Mouse (Mus musculus): ENCODE measurements at regions not wholly inside any gene's neighbourhood (a gene's known extent, or its start where the extent isn't known, plus 50 kb on each side); places are given as distances from the start of the nearest gene placed in this dataset.
A peak's percentile ranks its signal among the peaks of the same experiment; 100 is the strongest.

DNA sequence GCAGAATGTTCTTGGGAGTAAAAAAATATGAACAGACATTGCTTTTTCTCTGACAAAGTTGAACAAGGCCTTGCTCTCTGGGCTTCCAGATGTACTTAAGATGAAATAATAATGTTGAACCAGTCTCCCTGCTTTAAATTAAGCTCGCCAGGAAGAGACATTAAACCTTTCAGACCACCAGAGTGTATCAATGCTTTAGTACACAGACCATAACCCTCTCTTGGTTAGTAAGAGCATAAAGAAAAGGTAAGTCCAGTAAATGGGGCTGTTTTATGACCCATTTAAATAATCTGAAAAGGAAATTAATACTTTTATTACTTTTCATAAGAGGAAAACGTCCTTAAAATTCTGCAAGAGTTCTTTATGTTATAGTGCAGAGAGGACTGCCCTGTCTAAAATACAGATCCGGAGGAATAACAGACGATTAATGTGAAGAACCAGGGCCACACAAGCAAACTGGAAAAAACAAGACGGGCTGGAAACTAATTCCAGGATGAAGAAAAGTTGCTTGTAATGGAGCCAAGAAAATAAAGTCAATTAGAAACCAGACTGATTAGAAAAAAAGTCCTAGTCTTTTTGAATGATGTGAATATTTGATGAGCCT is 74.4 kb downstream of the Mettl11b start:
- no peak for DNase-seq

DNA sequence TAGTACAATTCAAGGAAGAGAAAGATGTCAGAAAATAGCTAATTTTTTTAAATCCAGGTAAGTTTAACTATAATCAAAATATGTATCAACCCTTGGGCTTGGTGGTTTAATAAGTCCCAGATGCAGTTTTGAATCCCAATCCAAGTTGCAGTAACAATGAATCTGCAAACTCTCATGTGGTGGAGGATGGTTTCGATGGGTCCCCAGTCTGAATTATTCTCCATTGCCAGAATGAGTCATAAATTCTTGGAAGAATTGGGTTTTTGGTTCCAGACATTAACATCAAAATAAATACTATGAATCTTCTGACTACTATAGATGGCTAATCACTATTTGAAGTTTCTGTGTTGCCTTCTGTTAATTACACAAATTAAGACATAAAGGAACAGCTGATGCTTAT is 82.9 kb downstream of the Mettl11b start:
- DNase-seq = no peak

DNA sequence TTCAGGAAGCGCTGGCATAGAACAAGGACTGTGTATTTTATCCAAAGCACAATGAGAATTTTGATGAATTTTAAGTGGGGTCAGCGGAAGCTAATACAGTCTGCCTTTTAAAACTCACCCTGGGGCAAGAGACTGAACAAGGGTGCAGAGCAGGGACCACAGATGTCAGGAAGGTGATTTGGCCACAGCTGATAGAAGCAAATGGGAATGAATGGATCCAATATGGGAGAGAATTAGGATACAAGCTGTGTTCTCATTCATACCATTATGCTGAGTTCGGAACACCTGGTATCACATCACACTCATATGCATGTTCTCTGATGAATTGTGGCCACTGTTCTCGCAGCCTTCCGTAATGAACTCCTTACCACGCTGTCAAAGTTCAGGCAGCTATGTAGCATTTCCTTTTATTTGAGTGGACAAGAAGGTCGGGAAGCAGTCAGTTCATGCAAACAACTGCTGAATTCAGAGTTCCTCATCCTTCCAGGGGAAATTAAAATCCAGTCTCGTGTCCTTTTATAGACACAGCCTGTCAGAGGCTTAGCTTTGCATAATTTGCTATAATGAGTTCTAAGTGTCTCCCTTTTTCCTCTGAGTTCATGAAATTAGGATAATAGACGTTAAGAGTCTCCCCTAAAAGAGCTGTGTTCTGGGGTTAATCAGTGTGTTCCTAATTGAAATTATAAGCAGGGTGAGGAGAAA is 84.4 kb downstream of the Mettl11b start:
- no peak for DNase-seq

DNA sequence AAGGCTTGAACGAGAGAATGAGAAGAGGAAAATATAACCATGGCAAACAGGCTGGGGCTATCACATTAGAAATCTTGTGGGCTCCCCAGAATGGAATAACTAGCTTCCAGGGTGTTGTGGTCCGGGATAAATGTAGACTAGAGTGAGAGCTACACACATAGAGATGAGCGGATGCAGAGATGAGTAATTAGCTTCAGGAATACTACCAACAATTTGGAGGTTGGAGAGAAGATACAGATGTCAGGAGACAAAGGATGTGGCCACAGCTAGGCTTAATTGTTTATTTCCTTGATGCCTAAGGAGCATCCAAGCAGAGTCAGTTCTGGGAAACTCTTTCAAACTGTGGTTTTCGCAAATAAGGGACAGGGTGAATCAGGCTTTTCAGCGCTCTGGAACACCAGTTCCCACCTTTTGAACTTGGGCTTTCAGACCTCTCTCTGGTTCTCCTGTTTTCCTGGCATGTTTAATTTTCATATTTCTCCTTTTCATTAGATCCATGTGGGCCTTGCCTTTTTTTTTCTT is 94.7 kb downstream of the Mettl11b start:
- DNase-seq = no peak

DNA sequence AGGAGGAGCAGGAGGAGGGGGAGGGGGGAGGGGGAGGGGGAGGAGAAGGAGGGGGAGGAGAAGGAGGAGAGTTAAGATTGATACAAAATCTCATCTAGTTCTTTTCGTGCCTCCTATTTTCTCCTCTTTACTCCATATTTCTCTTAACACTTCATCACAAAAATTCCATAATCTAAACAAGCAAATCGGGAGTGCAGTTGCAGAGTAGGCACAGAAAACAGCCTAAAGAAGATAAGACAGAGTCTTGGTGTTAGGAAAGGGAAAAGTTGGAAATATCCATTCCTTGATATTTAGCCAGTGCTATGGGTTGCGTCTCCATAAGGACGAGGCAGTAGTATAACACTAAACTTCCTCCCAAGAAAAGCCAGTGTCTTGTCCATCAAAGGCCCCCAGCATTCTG is 100.1 kb downstream of the Mettl11b start:
- DNase-seq = no peak

DNA sequence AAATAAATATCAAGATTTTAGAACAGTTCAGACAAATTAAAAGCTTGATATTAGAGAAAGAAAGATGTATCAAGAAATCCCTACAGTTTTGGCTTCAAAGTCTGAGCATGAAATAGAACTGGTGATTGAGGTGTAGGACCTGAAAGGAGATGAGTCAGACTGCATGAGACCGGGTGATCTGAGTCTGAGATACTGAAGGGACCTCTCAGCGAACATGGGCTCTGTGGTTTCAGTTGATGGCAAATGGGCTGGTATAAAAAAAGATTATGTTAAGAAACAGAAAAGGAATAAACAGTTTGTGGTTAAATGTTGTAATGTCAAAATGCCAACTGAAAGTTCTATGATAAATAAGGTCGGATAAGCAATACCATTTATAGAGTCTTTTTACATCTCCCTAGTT is 103.7 kb downstream of the Mettl11b start:
- no peak for DNase-seq

DNA sequence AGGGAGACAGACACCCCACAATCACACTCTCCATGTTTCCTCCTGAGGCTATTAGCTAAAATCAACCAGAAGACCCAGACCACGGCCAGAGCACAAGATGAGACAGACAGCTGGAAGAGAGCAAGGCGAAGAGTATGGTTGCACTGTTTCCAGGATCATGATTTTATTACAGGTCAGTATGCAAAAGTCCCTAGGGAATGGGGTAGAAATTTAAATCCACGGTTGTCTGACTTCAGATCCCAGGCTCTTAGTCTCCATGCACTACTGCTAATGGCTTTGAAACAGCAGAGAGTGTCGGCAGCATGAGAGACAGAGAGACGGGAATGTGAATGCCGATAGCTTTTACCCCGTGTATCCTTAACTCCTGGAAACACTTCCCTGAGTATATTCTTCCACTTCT is 105.2 kb downstream of the Mettl11b start:
- no peak for DNase-seq

DNA sequence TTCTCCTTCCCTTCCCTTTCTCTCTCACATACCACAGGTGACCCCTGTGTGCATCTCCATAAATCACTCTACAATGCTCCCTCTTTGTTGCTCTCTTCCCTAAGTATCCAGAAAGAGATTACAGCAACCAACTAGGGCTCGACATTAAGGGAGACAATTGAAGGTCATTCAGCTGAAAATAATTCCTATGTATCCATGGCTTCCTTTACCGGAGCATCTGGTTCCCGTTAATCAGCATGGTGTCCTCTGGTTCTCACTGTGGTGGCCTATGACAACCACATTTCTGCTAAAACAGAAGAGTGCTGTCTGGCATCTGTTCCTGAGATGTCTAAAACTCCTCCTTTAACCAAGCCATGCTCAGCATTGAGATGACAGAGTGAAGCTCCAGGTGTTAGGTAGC is 106.9 kb downstream of the Mettl11b start:
- no peak for DNase-seq

DNA sequence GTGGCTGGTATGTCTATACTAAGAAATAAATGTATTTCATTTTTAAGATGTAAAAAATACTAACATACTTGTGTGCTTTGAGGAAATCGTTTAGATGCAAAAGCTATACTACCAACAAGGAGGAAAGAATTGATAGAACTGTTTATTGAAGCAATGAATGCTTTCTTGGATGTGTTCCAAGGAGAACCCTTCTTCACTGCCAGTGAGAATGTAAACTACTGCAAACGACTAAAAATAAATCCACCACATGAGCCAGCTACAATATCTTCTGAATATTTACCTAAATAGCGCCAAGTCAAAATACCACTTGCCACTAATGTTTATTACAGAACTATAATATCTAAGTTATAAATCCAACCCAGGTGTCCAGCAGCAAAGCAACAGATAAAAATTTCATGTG is 108.4 kb downstream of the Mettl11b start:
- DNase-seq = no peak

DNA sequence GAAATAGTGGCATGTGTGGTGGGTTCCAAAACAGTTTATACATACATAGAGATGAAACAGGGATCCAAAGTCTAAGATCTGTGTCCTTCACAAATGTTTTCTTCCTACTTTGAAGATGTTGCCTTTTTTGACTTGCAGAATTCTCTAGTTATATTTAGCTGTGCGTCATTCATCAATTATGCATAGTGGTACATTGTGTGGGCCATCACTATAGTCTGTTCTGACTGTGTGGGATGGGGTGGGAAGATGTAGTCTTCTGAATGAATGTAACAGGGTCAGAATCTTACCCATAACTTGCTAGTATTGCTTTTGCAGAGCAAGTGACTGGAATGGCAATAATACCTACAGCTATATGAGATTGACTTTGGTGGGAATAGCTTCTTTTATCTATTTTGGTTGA is 116.6 kb downstream of the Mettl11b start:
- no peak for DNase-seq

DNA sequence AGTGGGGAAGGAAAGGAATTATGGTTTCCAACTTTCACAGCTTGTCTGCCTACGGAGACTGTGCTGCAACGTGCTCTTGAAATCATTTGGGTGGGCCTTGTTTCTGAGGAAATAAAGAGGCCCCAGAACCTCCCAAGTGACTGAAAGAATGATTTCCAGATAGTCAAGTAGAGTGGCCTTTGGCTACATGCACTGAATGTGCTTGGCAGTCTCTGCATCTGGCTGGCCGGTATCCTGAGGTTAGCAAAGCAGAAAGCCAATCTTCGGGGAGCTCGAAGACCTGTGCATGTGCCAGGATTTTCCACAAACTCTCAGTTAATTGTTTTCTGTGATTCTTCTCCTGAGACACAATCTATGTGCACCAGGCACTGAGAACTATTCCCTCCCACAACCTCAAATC is 117.3 kb downstream of the Mettl11b start:
- peak; percentile 62 to 76 for DNase-seq

DNA sequence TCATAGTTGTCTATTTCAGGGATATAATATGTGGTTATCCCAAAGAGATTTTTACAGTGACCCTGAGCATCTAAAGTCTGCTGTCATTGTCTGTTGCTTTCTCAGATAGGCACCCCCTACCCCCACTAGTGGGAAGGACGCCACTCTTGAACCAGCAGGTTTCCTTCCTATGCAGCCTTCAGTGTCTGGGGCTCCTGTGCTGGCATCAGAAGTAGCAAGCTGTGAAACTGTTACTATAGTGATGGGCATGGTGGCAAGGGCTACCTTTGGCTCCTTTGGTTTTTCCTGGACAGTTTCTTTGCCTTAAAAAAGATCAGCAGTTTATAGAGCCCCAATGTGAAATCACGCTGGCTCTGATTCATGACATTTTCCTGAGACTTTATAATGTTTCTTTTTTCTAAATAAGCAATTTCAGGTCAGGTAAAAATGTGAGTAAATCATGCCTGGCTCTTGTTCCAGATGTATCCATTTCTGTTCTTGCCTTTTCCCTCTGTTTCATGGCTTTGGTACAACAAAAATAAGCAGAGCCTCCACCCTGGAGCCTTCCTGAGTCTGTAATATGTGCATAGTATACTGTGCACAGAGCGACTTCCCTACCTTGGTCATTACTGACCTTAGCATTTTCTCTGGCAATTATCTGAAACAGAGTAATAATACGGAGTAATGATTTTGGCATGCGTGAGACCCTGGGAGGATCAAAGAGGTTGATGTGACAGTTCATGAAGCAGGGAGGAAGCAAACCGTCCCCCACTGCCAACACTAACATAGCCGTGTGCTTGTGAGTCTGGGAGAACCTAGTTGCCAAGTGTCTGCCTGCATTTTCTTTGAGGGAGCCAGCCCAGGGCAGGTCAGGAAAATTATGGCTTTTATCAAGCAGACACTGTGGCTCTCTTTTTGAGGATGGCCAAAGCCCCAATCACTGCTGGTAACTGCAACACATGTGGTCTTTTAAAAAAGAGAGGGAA is 124.8 kb downstream of the Mettl11b start:
- no peak for DNase-seq

DNA sequence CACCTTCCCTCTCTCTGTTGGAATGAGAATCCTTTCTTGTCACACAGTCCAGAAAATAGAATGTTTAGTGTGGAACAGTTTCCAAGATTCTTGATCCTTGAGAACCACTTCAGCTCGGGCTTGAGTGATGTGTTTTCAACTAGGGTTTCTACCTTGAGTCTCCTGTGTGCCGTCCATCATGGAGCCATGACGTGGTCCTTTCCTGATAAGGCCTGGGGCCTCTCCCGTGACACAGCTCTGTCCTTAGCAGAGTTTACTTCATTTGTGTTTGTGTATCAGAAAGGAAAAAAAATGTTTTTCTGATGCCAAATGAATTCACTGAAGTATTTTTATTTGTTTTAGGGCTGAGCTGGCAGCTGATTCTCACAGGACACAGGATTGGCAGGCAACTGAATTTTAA is 148.6 kb downstream of the Mettl11b start:
- peak in 1 of 2 experiments; percentile 12 for DNase-seq

DNA sequence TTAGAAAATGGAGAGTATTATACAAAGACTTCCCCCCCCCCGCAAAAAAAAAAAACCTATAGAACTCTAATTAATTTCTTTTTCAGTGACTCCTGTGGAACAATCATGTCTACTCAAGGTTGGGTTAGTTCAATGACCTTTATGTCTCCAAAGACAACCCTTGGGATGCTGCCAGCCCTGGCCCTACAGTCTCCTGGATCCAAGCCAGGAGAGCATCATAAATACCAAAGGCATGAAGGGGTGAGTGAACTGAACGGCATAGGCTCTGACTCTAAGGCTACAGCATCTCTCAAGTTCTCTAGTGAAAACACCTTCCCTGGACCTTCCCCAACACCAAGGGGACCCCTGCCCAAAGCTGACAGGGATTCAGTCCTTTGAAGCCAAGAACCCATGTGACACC is 149.4 kb downstream of the Mettl11b start:
- DNase-seq = no peak

DNA sequence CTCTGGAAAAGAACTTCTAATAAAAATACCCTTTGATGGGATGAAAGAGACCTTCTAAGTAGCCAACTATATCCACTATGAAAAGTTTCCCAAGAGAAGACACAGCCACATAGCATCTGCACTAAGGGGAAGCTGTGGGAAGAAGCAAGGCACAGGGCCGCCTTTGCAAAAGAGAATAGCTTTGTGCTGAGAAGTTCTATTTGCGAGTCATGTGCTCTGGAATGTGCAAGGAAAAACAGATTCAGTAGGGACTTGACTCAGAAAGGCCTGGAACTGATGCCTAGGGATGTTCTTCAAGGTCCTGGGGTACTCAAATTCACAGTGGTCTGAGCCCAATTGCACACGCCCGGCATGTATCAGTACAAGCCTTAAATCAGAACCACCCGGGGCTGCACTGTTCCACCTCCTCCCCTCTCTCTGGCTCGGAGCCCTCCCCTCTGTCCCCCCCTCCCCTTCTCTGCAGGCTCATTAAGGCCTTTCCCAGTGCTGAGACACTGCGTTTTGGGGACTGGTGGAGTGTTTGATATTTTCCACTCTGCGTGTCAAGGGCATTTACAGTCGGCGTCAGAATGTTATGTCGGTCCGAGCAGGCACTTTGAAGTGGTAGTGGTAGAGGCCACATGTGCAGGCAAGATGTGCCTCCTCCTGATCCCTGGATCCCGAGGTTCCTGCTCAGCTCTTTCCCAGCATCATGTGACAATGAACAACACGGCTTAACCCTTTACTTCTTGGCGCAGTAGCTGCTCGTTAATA is 150.4 kb downstream of the Mettl11b start:
- peak in 1 of 2 experiments; percentile 17 for DNase-seq

DNA sequence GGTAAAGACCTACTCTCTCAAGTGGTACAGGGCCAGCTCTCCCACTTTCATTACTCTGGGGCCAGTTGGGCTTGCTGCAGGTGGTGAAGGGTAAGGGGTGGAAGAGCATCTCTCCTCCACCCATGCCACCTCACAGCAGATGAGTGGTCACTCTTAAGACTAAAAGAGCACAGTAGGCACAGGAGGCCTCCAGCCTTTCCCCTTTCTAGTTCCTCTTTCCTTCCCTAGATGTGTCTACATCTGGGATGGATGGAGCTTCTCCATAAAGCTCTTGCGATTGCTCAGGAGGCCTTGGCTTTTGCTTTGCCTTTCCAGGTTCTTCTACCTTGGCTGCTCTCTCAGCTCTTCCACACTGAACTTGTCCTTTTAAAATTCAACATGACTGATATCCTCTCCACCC is 151.5 kb downstream of the Mettl11b start:
- no peak for DNase-seq

DNA sequence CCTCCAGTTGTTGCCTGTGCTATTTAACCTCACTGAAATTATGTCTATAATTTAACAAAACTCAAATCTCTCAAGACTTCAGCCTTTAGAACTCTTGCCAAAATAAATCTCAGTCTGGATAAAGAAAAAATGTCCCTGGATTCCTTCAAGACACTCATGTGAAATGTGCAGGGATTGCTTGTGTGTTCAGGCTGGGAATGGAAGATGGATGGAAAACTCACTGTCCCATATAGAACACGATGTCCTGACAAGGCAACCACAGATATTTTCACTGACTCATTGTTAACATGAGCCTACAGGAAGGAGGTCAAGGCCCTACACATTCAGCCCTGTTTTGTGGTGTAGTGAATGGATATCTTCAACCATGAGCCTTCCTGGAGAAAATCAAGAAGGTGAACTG is 160.3 kb upstream of the Gorab start:
- DNase-seq = peak in 1 of 2 experiments; percentile 32

DNA sequence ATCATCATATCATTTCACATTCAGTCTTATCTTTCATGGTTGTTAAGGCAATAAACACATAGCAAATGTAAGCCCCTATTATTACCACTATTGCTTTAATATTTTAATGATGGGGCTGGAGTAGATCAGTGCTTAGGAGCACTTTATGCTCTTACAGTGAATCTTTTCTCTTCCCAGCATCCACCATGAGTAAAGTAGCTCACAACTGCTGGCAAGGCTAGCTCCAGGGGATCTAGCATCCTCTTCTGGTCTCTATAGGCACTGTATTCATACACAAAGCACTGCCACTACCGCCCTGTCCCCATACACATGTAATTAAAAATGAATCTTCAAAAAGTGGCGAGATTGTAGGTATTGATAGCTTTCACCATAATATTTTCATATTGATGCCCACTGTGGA is 159.6 kb upstream of the Gorab start:
- no peak for DNase-seq

DNA sequence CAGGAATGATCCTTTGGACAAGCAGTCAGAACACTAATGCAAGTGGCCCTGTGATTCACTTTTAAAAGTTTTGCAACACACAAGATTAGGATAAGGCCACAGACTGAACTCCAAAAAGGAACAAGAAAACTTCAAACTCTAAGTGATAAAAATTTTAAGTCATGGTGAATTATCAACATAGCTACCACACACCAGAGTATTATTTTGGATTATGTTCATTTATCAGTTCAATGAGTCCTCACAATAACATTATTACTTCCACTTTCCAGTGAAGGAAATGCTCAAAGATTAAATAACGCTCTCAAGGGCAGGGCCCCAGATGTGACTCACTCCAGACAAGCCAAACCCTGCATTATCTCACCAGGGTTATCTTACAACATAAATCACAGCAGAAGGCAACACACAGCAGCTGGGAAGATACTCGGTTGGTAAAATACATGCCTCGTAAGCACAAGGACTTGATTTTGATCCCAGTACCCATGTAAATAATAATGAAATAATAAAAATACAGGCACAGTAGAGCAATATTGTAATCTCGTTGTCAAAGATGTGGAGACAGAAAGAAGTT is 158.8 kb upstream of the Gorab start:
- peak; percentile 33 to 62 for DNase-seq

DNA sequence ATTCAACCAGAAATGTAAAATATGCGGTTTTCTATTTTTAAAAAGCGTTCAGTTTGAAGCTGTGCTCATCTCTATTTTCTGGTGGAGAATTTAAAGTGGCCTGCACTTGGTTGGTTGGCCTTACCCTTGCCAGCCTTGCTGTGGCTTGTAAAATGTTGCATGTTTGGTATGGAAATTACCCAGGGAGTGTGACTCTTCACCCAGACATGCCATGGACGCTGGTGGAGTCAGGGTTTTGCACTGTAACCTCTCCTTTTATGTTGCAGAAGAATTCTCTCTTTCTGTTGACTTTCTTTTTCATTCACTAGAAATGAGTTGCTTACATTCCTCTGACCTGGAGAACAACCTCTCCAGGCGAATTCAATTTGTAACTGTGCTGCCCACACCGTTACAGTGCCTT is 157.5 kb upstream of the Gorab start:
- no peak for DNase-seq

DNA sequence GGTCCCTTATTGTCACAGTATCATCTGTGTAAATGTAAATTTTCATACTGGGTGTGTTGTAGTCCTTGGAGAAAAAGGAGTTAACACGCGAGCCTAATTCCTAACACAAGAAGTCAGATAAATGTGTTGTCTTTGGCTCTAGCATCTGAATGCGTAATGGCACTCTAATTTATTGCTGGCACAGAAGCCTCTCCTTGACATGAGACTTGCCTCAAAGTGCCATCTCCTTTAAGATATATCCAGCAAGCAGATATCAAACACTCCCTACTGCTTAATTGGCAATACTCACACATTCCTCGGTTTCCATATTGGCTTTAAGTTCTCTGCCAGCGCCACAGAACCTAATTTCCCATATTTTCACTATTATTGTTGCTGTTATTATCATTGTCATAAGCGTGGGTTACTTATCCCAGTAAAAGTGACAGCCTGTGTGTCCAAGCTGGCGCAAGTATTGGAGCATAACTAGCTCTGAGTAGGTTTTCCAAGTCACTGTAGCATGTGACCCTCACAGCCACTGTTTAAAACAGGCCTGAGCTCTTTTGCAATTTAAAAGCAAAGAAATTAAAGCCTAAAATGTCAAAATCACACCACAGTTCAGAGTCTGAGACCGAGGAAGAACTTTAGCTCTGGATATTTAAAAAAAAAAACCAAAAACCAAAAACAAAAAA is 156.9 kb upstream of the Gorab start:
- DNase-seq = peak; percentile 26 to 45
